Mouse (Mus musculus) neural tube, embryonic 14.5 days (tissue): ENCODE data around the gene Ckap2l. TPM values are rescaled to one million over a fixed set of nuclear protein-coding genes. Genes with fewer than 3 reads are reported as not detected.

ENCODE experiments used
- ATAC-seq: fragments of 200-750 bp; cut with Nextera tagmentation; 2 replicates; pipeline ENCODE4 v1.8.0; 2017; ENCODE audit warnings: low read depth, mild to moderate bottlenecking, moderate TSS enrichment, moderate library complexity
- H3K27ac ChIP-seq: fragments of 300-500 bp; sonication (generic); 2 replicates; pipeline ENCODE4 v1.5.1; 2014; ENCODE audit warnings: low read depth, mild to moderate bottlenecking, control low read depth, low read length, moderate library complexity, mixed read lengths
- H3K27me3 ChIP-seq: fragments of 300-500 bp; sonication (generic); 2 replicates; pipeline ENCODE4 v1.6.1; 2014; ENCODE audit warnings: low read length; ENCODE audit not compliant: control insufficient read depth, insufficient read depth
- H3K36me3 ChIP-seq: fragments of 300-500 bp; sonication (generic); 2 replicates; pipeline ENCODE4 v1.6.1; 2014; ENCODE audit warnings: low read length, mixed read lengths; ENCODE audit not compliant: control insufficient read depth, insufficient read depth
- H3K4me1 ChIP-seq: fragments of 300-500 bp; sonication (generic); 2 replicates; pipeline ENCODE4 v1.6.1; 2014; ENCODE audit warnings: low read length; ENCODE audit not compliant: control insufficient read depth, insufficient read depth
- H3K4me2 ChIP-seq: fragments of 300-500 bp; sonication (generic); 2 replicates; pipeline ENCODE4 v1.6.1; 2014; ENCODE audit warnings: mild to moderate bottlenecking, low read depth, low read length, control low read depth
- H3K4me3 ChIP-seq: fragments of 300-500 bp; sonication (generic); 2 replicates; pipeline ENCODE4 v1.5.1; 2014; ENCODE audit warnings: low read depth, low read length, control low read depth, mixed read lengths
- H3K9ac ChIP-seq: fragments of 300-500 bp; sonication (generic); replicated peaks from 2 replicates; pipeline ENCODE4 v1.6.1; 2014; ENCODE audit warnings: low read depth, mild to moderate bottlenecking, control low read depth, low read length, mixed read lengths
- H3K9me3 ChIP-seq: fragments of 300-500 bp; sonication (generic); 2 replicates; pipeline ENCODE4 v1.6.1; 2016; ENCODE audit warnings: low read length; ENCODE audit not compliant: control insufficient read depth
- WGBS: fragments of 180-500 bp; shearing (Covaris S2); extraction: QIAGEN DNeasy Blood & Tissue Kit; methylation state at CpG from one replicate; pipeline ENCODE4 v1.1.7; 2014; 5-methylcytosine and 5-hydroxymethylcytosine counted together
- polyA plus RNA-seq: library from polyadenylated mRNA; unstranded; fragments of >200 nt; fragmentation: Nextera tagmentation; extraction: Ambion mirVana; gene quantifications from 2 replicates; pipeline ENCODE4 v1.2.1, GENCODE M21; 2014

Gene Ckap2l
- polyA plus RNA-seq, 1 experiment from 2014 or later: 4.8 TPM

DNA sequence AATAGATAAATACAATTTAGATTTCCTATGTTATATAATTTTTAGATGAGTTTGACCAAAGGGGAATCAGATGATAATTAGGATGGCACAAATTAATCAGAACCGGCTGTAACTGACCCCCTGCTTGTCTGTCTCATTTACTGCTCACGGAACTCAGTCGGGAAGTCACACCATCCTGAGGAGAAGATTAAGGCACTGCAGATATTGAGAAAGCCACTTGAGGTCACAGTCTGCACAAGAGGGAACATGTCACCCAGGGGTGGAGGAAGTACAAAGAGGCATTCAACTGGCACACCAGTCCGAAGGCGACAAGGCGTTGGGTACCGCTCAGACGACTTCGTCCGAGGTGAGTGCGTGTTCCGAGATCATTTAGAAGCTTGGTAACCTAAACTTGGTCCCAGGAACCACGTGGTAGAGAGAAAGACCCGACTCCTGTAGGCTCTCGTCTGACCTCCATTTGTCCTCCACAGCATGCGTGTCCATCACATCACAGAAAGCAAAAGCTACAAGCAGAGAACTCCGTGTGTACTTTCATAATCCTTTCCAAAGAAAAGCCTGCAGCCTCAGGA is 71.7 kb downstream of the Ckap2l start:
- 90% methylated on average over 17 of the region's 17 CpGs for WGBS
- Histone ChIP-seq H3K27ac (no peak overlapping the region), H3K9ac (no peak overlapping the region), H3K9me3 (no peaks in the 10 kb centered on the region), H3K36me3 (no peaks in the 10 kb centered on the region), H3K4me2 (no peak overlapping the region), H3K27me3 (no peaks in the 10 kb centered on the region), H3K4me3 (no peak overlapping the region), H3K4me1 (no peaks in the 10 kb centered on the region)
- no peak for ATAC-seq

DNA sequence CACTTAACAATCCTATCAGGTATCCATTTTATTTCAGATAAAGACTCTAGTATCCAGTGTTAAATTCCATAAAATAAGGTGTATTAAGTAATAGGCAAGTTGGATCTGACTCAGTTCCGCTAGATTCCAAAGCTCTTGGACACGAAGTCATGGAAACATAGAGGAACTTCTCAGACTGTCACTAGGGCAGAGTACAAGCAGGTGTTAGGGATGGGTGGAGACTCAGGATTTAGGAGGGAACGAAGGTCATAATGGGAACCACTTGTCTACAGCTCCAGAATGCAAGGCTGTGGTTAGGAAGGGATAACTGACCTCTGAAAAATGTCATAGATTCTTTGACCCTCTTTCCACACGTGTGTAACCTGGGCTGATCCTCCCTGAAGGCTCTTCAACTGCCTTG is 72.8 kb downstream of the Ckap2l start:
- Histone ChIP-seq H3K27me3 (no peaks in the 10 kb centered on the region), H3K27ac (no peak overlapping the region), H3K4me3 (no peak overlapping the region), H3K4me1 (no peaks in the 10 kb centered on the region), H3K9me3 (no peaks in the 10 kb centered on the region), H3K36me3 (no peaks in the 10 kb centered on the region), H3K4me2 (no peak overlapping the region), H3K9ac (no peak overlapping the region)
- no peak for ATAC-seq
- 89% methylated on average over 4 of the region's 4 CpGs for WGBS

GRCm38 (mm10) chr2:129221097-129221632 is 75.8 kb downstream of the Ckap2l start:
- H3K9ac ChIP-seq: no peak overlapping the region
- no peaks in the 10 kb centered on the region for H3K27me3 ChIP-seq
- no peaks in the 10 kb centered on the region for H3K9me3 ChIP-seq
- no peaks in the 10 kb centered on the region for H3K36me3 ChIP-seq
- H3K27ac ChIP-seq: no peak overlapping the region
- ATAC-seq: no peak
- H3K4me2 ChIP-seq: no peak overlapping the region
- WGBS: 75% methylated on average over 9 of the region's 9 CpGs
- no peaks in the 10 kb centered on the region for H3K4me1 ChIP-seq
- H3K4me3 ChIP-seq: no peak overlapping the region

DNA sequence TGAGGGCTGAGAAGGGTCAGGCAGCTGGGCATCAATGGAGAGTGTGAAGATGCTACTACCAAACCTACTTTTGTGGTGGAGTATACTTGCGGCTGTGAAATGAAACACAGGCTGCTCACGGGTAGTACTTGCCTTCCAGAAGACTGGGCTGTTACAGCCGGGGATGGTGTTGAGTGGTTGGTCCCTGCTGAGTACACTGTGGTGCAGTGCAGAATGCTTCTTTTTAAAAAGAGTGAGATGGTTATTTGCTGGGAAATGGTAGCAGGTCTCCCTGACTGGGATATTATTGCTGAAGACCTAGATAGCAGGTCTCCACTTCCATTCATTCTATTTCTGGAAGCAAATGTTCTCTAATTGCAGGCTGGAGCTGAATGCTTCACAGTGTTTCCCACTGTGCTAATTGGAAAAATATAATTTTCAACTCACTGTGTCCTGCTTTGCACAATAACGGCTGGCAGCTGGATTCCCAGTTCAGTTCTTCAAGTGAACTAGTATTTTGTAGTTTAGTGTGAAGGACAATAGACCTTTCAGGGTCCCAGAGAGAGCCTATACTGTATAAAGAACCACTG is 78.4 kb downstream of the Ckap2l start:
- ATAC-seq: no peak
- 66% methylated on average over 4 of the region's 4 CpGs for WGBS
- H3K4me2 ChIP-seq: no peak overlapping the region

More for the DNA sequence above, 78.4 kb downstream of the Ckap2l start:
- no peaks in the 10 kb centered on the region for H3K36me3 ChIP-seq
- H3K9ac ChIP-seq: no peak overlapping the region
- no peaks in the 10 kb centered on the region for H3K27me3 ChIP-seq
- no peak overlapping the region for H3K4me3 ChIP-seq
- H3K9me3 ChIP-seq: no peaks in the 10 kb centered on the region
- no peak overlapping the region for H3K27ac ChIP-seq
- H3K4me1 ChIP-seq: no peaks in the 10 kb centered on the region

Other genes starting within 250 kb of the Ckap2l start
- 1.0 and 1.3 TPM in 2 replicates for gene Vinac1, start 249.0 kb downstream of the Ckap2l start, polyA plus RNA-seq
- 43.5 and 53.1 TPM in 2 replicates for gene Ttl, start 231.3 kb downstream of the Ckap2l start, polyA plus RNA-seq
- 13.2 and 15.9 TPM in 2 replicates for gene Polr1b, start 196.2 kb downstream of the Ckap2l start, polyA plus RNA-seq
- 24.9 and 25.9 TPM in 2 replicates for gene Chchd5, start 167.5 kb downstream of the Ckap2l start, polyA plus RNA-seq
- 56.3 and 62.0 TPM in 2 replicates for gene Slc20a1, start 98.4 kb downstream of the Ckap2l start, polyA plus RNA-seq
- 0.46 and 0.75 TPM in 2 replicates for gene Il1a, start 12.8 kb upstream of the Ckap2l start, polyA plus RNA-seq
- gene Il1b, start 73.9 kb upstream of the Ckap2l start, polyA plus RNA-seq: 0.19 and 0.25 TPM in 2 replicates
- gene F830045P16Rik, start 239.4 kb upstream of the Ckap2l start, polyA plus RNA-seq: not detected in 2 replicates